ENCODE assay signal across 8 mouse cellular contexts in genomic region chr4:32947631-32948030, GRCm38 (mm10). TPM values are rescaled to one million over a fixed set of nuclear protein-coding genes. Genes with fewer than 3 reads are reported as not detected.
DNase-seq lines count a peak whose midpoint lies in the region; ATAC-seq and TF ChIP-seq lines count a peak whose summit lies in the region.
"Had no signal": no experiment of that assay in that cellular context is flagged by ENCODE, and none has a peak within 500 bp of the region (broad histone marks: within the 10 kb centered on the region; RNA-seq: fewer than 3 reads in every experiment).

No protein-coding gene starts in this region.

- H3K4me2 ChIP-seq in lung, embryonic 14.5 days: no peak overlapping the region
- peak overlapping the region; percentile 18; the same call in 1 of the 2 replicates for H3K4me2 ChIP-seq in heart, postnatal 0 days (ENCODE audit: low read depth, low read length)
- H3K4me2 ChIP-seq in neural tube, embryonic 15.5 days: 0 out of 2 replicates have a peak overlapping the region, but pooled peaks have one; percentile 5

- no peak overlapping the region for H3K9ac ChIP-seq in lung, embryonic 14.5 days
- no peak overlapping the region for H3K9ac ChIP-seq in heart, postnatal 0 days (replicated peaks; ENCODE audit: low read depth, low read length)
- no peak overlapping the region for H3K9ac ChIP-seq in neural tube, embryonic 15.5 days (replicated peaks)

- H3K4me3 ChIP-seq in lung, embryonic 14.5 days (ENCODE audit: low read depth, low read length): no peak overlapping the region
- H3K4me3 ChIP-seq in heart, postnatal 0 days (ENCODE audit: low read depth, low read length): no peak overlapping the region
- H3K4me3 ChIP-seq in neural tube, embryonic 15.5 days (replicated peaks): no peak overlapping the region

- WGBS in lung, embryonic 14.5 days: 17% methylated on average over 4 of the region's 4 CpGs
- WGBS in heart, postnatal 0 days: 19% methylated on average over 4 of the region's 4 CpGs
- WGBS in neural tube, embryonic 15.5 days: 24% methylated on average over 4 of the region's 4 CpGs

- no peak for ATAC-seq in lung, embryonic 14.5 days (ENCODE audit: insufficient read depth)
- peak; percentile 40; the same call in 1 of the 2 replicates for ATAC-seq in heart, postnatal 0 days (ENCODE audit: insufficient read depth, low read depth)
- no peak for ATAC-seq in neural tube, embryonic 15.5 days (ENCODE audit: low FRiP score)

- peak; percentile 22 for DNase-seq in lung, embryonic 14.5 days
- no peak for DNase-seq in lung, postnatal 14 days
- peak; percentile 45 for DNase-seq in embryo, embryonic 9.5 days (ENCODE audit: extremely low spot score)
- DNase-seq in heart, postnatal 0 days (ENCODE audit: low spot score): peak; percentile 46
- no peak for DNase-seq in cerebellum, postnatal 14 days
- no peak for DNase-seq in natural killer cell, adult 2 months (ENCODE audit: low spot score in 2 of 2)

- H3K9me3 ChIP-seq in lung, embryonic 14.5 days (ENCODE audit: low read depth, low read length): no peaks in the 10 kb centered on the region
- no peaks in the 10 kb centered on the region for H3K9me3 ChIP-seq in heart, postnatal 0 days (replicated peaks; ENCODE audit: control insufficient read depth, low read length)
- no peaks in the 10 kb centered on the region for H3K9me3 ChIP-seq in neural tube, embryonic 15.5 days (replicated peaks)

- H3K27me3 ChIP-seq in lung, embryonic 14.5 days (ENCODE audit: insufficient read depth, low read length): peaks cover 12% of the 10 kb centered on the region; the same call in 1 of the 2 replicates
- peaks cover 11% of the 10 kb centered on the region for H3K27me3 ChIP-seq in heart, postnatal 0 days (ENCODE audit: control insufficient read depth, insufficient read depth, low read length)
- no peaks in the 10 kb centered on the region for H3K27me3 ChIP-seq in neural tube, embryonic 15.5 days (replicated peaks)

- no peak for TF ChIP-seq EP300 in heart, postnatal 0 days (IDR thresholded peaks at IDR 0.05; ENCODE audit: low read depth)

- H3K27ac ChIP-seq in lung, embryonic 14.5 days (ENCODE audit: low read depth): no peak overlapping the region
- no peak overlapping the region for H3K27ac ChIP-seq in heart, postnatal 0 days (ENCODE audit: low read depth)
- no peak overlapping the region for H3K27ac ChIP-seq in neural tube, embryonic 15.5 days (replicated peaks)

- no peak for TF ChIP-seq CTCF in lung, embryonic 14.5 days (IDR thresholded peaks at IDR 0.05; ENCODE audit: low read depth)
- TF ChIP-seq CTCF in heart, postnatal 0 days (IDR thresholded peaks at IDR 0.05; ENCODE audit: low read depth): no peak

- 0 out of 2 replicates have a peak, but pooled peaks cover 3% of the 10 kb centered on the region for H3K4me1 ChIP-seq in lung, embryonic 14.5 days (ENCODE audit: insufficient read depth)
- H3K4me1 ChIP-seq in heart, postnatal 0 days (ENCODE audit: control insufficient read depth, insufficient read depth): peaks cover 12% of the 10 kb centered on the region; the same call in 1 of the 2 replicates
- H3K4me1 ChIP-seq in neural tube, embryonic 15.5 days: peaks cover 29% of the 10 kb centered on the region

- no peaks in the 10 kb centered on the region for H3K36me3 ChIP-seq in lung, embryonic 14.5 days (ENCODE audit: insufficient read depth)
- H3K36me3 ChIP-seq in heart, postnatal 0 days (replicated peaks; ENCODE audit: control insufficient read depth, insufficient read depth, low read length): no peaks in the 10 kb centered on the region
- H3K36me3 ChIP-seq in neural tube, embryonic 15.5 days: no peaks in the 10 kb centered on the region

RNA-seq across cellular contexts. Expression of gene Ankrd6, which starts 3.0 kb away (rescaled TPM):
- polyA plus RNA-seq in lung, embryonic 14.5 days (2014; fragmentation: Nextera tagmentation; extraction: Ambion mirVana): 4.0 and 4.7 TPM in 2 replicates
- total RNA-seq in heart, postnatal 0 days (2014; rRNA removed; ENCODE audit: low replicate concordance): 1.6 and 20.0 TPM in 2 replicates
- polyA plus RNA-seq in heart, postnatal 0 days (2015; fragmentation: Nextera tagmentation; extraction: Ambion mirVana): 2.3 and 2.4 TPM in 2 replicates
- polyA plus RNA-seq in neural tube, embryonic 15.5 days (2015; fragmentation: Nextera tagmentation; extraction: Ambion mirVana): 21.0 and 23.7 TPM in 2 replicates

RNA-seq across cellular contexts. Expression of gene Rragd, which starts 35.2 kb away (rescaled TPM):
- 1.8 and 2.7 TPM in 2 replicates for polyA plus RNA-seq in lung, embryonic 14.5 days (2014; fragmentation: Nextera tagmentation; extraction: Ambion mirVana)
- 61.3 and 75.3 TPM in 2 replicates for total RNA-seq in heart, postnatal 0 days (2014; rRNA removed; ENCODE audit: low replicate concordance)
- polyA plus RNA-seq in heart, postnatal 0 days (2015; fragmentation: Nextera tagmentation; extraction: Ambion mirVana): 35.4 and 41.1 TPM in 2 replicates
- polyA plus RNA-seq in neural tube, embryonic 15.5 days (2015; fragmentation: Nextera tagmentation; extraction: Ambion mirVana): 41.2 and 44.6 TPM in 2 replicates
- total RNA-seq: MEL had no signal

Comparison
In these comparisons a context has a peak if more than half of its experiments do, and no peak if none do; other contexts are left out.
1. DNase-seq: peak in lung, embryonic 14.5 days (single experiment), embryo, embryonic 9.5 days (single experiment) and heart, postnatal 0 days (single experiment); none in lung, postnatal 14 days (single experiment), cerebellum, postnatal 14 days (0 of 2) and natural killer cell, adult 2 months (0 of 2).